Mouse (Mus musculus) liver, postnatal 0 days (tissue): ENCODE results near the gene Prpf6.

Source experiments
- CTCF ChIP-seq: sonication (generic); IDR thresholded peaks from 2 replicates; pipeline ENCODE4 v1.5.1; 2016; ENCODE audit warnings: antibody characterized with exemption, low read depth
- EP300 ChIP-seq: IDR thresholded peaks from 2 replicates; pipeline ENCODE4 v1.6.1; 2016; ENCODE audit warnings: antibody characterized with exemption, low read depth, mild to moderate bottlenecking

- TF ChIP-seq EP300 (no peak), CTCF (no peak)
These were observed 1.9 kb upstream of the Prpf6 start for GRCm38 (mm10) chr2:181589732-181590105.
